Mouse (Mus musculus): Measurements from ENCODE around the gene Cpne2.

The Cpne2 gene

DNA sequence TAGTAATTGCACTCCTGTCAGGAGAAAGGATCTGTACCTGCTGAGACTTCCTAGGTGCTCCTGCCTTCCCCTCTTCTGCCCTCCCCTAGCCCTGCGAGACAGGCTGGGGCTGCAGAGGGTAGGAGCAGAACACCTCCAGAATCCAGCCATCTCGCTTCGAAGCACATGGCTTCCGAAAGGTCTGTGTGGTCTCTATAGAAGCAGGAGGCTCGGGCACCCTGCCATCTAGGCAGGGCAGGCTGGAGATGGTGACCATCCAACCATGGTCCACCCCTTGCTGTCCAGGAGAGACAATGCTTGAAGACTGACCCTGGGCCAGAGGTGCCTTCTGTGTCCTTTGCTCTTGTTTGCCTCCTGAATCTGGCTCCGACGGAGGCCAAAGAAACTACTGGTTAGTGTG is 2.8 kb downstream of the Cpne2 start:
- DNase-seq (ENCODE audit: extremely low spot score), result no peak

DNA sequence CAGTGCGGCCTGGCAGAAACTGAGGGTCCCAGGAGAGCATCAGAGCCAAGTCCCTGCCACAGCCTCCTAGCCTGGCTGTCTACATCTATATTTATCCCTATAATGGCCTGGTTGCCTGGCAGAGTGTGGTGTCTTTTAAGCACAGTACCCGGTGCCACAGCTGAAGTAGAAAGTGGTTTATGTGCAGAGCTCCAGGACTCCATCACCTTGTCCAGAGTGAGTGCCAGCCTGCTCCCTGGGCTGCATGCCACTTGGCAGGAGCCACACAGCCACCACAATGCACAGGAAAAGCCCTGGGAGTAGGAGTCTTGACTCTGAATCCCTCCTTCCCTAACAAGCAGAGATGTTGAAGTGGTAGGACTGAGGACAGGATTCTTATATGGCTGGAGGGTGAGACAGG is 4.7 kb downstream of the Cpne2 start:
- DNase-seq (ENCODE audit: extremely low spot score), result no peak

DNA sequence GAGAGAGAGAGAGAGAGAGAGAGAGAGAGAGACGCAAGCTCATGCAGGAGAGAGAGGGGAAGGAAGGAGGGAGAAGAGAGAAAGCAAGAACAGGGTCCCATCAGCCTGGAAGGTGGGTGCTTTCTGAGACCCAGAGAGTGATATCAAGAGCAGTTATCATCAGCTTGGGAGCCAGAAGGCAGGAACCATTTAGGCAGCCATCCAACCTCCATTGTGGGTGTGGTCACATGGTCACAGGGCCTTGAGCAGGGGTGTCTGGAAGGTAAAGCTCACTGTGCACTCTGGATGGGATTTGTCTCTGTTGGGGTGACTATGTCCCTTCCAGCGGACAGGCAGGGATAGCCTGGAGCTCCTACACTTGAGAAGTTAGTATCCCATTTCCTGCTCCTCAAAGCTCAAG is 7.2 kb downstream of the Cpne2 start:
- DNase-seq (ENCODE audit: extremely low spot score), result no peak

DNA sequence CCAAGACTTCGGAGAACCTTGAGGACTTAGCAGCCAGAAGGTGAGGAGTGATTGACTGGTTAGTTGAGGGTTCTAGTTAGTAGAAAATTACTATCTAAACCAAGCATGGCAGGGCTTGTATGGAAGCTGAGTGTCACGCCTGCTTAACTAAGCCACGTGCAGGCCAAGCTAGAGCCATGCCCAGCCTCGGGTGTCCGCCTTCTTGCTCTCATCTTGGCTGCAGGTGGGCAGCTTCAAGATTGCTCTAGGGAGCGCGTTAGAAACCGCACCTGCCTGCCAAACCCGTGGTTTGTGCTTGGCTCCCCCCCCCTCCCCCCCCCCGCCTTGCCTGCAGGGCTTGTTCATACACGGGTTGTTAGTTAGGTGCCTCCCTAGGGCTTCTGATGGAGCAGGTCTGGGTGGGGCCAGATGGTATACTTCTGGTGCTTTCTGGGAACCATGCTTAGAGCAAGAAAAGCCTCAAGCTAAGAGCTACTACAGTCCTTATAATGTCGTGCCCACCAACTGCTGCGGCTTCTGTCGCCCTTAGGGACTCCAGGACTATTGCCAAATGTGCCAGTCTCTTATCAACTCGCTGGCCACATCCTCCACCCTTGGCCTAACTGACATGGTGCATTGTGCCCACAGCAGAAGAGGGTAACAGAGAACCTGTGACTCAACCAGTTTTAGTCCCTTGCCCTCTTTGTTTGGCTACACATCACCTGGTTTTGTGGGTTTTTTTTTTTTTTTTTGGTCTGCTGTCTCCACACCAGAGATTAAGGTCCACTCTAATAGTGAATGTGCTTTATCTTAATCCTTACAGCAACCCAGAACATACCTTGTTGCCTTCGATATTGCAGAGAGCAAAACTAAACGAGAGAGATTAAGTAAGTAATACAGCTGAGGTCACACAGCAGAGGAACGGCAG is 8.4 kb downstream of the Cpne2 start:
- no peak for DNase-seq (ENCODE audit: extremely low spot score)

DNA sequence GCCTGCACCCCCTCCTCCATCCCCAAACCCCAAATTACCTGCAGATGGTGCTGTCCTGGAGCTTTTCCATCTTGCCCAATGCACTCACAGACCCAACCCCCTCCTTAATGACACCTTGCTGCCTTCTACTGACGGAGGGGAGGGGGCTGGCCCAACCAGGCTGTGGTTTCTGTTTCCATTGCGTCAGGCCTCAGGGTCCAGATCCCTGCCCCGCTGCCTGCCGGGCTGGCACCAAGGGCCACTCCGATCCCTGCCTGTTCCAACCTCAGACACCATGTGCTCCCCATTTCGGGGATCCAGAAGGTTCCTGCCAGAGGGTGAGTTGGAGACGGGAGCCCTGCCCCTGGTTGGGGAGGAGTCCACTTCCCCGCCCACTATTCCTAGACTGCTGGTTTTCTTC is 11.2 kb downstream of the Cpne2 start:
- no peak for DNase-seq (ENCODE audit: extremely low spot score)

DNA sequence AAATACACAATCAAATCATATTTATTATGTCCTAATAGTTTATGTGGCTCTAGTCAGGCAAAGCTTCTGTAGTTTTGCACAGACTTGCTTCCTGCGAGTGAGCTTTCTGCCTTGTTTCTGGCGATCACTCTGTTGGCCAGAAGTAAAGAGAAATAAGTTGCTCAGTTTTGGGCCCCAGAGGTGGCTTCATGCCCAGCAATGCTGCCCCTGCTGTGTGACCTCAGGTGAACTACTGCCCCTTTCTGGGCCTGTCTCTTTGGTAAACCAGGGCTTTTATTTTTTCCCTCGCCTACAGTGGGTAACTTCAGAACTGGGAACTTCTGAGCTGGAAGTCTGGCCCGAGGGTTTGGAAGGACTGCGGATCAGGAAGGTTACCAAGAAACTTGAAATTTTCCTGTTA is 16.3 kb downstream of the Cpne2 start:
- no peak for DNase-seq (ENCODE audit: extremely low spot score)

DNA sequence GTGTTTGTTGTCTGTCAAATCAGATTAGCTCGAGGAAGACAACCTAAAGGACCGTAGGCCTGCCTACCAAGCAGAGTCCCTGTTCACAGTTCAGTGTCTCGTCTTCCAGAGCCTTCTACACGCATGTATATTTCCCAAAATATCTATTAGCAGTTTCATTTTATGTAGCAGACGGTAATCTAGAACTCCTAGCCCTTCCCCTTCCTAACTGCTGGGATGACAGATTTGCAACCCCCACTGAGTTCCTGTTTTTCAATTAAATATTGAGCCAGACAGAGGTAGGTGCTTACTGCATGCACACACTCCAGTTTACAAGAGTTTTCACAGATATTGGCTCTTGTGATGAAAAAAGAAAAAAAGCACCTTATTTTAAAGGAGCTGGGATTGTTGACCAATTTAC is 16.7 kb downstream of the Cpne2 start:
- no peak for DNase-seq (ENCODE audit: extremely low spot score)

DNA sequence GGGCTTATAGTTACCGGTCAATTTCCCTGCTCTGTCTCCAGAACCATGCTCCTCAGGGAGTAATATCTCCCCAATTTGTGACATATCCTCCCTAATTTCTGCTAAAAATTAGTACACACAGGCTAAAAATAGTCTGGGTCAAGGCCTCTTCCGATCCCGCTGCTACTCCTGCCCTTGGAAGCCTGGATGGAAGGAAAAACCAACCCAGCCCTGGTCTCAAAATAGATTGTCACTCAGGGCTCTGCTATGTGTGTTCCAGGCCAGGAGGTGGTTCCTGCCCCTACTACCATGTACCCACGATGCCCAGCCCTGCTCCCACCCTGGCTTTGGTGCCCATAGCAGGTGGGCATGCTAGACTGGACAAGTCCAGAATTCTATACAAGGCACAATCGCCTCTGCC is 17.2 kb downstream of the Cpne2 start:
- DNase-seq (ENCODE audit: extremely low spot score), result no peak

DNA sequence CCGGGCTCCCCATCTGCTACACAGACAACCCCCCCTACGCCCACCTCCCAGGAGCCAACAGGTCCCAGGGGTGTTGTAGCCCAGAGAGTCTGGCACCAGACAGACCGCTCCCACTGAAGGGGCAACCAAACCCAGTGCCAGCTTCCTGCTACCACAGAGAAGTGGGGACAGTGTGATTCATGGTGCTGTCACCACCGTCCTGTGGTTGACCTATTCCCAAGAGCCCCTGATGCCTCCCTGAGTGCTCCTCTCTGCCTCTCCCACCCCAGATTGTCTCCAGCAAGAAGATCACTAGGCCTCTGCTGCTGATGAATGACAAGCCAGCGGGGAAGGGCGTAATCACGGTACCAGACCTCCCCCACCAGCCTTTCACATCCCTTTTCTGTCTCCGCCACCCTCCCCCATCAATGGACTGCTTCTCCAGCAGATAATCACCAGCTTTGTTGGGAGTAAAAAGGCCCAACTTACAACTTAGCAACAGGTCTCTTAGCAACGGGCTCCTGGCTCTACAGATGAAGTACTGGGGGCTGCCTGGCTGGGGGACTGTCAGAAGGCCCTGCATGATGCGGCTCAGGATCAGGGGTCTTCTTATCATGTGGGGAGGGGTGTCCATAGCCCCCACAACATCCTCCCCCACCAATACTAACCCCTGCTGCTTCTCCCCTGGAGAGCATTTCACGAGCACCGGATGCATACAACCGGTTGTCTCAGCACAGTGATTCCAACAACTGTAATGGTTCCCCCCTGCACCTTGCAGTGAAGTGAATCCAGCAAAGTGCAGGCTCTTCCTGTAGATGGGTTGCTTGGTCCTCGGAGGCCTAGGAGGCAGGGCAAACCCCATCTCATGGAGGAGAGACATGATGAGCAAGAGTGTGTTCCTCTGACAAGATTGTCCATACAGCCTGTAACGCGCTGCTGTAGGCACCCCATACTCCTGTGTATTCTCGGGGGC is 19.0 kb downstream of the Cpne2 start:
- peak; percentile 79 for DNase-seq (ENCODE audit: extremely low spot score)

DNA sequence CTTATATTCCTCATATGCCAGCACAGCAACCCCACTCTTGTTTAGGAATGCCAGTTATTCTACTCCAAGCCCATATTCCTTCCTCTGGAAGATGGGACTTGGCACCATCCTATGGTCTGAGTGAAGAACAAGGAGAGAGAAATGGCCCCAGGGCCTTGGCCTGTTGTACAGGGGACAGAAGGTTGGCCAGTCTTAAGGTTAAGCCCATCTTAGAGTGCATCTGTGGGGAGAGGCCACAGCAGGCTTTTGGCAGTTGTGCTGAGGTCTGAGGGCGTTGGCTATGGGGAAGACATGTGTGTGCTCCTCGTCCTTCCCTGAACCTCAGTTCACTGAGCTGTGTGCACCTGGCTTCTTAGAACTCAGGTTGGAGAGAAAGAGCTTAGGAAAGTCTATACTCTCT is 19.9 kb downstream of the Cpne2 start:
- DNase-seq (ENCODE audit: extremely low spot score), result no peak

DNA sequence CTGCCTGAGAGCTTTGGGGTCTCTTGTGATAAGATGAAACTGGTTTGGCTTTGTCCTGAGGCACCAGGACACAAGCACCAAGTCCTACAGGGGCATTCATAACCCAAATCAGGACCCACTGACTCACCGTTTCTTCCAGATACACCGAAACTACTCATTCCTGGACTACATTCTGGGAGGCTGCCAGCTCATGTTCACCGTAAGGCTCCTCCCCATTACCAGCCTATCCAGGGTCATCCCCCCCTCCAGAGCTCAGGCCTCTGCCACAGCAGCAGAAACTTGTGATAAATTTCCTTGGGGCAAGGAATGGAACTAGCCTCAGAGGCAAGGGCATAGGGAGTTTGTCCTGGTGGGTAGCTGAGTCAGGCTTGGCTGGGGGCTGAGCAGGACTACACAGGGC is 24.5 kb downstream of the Cpne2 start:
- DNase-seq (ENCODE audit: extremely low spot score), result no peak

DNA sequence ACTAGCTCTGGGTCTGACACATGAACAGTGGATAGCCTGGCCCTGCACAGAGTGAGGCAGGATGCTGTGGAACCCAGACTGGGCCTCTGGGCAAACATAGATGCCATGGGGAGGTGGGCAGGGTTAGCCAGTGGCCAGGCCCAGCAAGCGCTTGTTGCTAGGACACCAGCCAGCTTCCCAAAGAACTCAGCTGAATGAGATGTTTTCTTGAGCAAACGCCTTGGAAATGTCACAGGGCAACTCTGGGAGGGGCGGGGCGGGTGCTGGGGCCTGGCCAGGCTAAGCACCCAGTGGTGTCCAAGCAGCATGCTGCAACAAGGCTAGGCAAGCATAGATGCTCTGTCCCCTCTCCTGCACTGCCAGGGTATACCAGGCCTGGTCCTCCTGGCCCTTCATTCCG is 28.5 kb downstream of the Cpne2 start:
- peak; percentile 22 for DNase-seq (ENCODE audit: extremely low spot score)

DNA sequence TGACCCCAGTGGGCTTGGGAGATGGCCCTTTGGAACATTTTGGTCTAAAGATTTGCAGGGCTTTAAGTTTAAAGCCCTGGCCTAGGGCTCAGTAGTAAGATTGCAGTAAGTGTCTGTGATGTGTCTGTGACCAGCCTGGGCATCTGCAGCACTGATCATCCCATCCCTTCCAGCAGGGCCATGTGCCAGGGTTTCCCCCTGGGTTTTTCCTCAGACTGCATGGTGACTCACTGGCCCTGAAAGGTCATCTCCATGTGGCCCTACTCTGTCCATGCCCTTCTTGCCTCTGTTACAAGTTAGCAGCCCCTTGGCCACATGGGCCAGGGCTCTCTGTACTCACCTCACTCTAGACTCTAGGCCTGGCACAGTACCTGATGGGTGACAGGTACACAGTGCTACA is 31.6 kb downstream of the Cpne2 start:
- DNase-seq (ENCODE audit: extremely low spot score), result no peak

DNA sequence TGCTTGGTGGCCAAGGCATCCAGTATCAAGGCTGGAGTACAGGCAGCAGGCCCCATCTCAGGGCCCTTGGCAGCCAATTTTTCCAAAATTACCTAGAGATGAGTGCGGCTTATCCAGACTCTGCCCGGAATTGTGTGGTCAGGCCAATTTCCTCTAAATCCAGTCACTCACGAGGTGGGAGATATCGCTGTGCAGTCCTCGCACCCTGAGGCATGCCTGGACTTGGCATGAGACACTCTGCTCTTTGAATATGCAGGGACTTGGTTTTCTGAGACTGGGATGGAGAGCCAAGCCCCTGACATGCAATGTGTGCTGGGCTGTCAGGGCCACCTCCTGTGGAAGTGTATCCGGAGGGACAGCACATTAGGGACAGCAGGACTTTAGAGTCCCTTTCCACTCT is 33.2 kb downstream of the Cpne2 start:
- no peak for DNase-seq (ENCODE audit: extremely low spot score)

DNA sequence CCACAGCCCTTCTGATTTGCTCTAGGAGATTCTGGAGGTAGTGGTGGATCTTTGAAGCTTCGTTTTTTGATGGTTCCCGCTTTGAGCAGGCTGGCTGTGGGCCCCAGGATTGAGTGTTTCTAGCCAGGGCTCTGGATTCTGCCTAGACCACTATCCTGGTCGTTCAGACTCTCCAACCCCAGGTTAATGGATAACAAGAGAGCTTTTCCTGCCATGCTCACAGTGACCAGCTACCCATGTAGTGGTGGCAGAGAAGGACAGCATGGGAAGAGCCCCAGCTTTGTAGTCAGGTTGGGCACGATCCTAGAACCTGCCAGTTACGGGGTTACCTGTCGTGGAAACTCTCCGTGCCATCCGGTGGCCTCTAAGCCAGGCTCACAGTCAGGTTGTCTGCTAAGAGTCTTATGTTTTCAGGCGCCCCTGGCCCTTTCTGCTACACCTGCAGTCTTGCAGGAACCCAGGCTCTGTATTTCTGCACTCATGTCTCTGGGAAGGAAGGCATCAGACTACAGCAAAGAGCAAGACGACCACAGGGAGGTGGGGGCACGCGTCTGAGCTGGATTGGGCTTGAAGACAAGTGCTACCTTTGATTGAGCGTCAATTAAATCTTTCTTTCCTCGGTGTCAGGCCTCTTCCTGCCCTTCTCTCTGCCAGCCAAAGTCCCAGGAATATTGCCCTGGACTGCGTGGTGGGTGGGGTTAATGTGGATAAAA is 33.8 kb downstream of the Cpne2 start:
- no peak for DNase-seq (ENCODE audit: extremely low spot score)

DNA sequence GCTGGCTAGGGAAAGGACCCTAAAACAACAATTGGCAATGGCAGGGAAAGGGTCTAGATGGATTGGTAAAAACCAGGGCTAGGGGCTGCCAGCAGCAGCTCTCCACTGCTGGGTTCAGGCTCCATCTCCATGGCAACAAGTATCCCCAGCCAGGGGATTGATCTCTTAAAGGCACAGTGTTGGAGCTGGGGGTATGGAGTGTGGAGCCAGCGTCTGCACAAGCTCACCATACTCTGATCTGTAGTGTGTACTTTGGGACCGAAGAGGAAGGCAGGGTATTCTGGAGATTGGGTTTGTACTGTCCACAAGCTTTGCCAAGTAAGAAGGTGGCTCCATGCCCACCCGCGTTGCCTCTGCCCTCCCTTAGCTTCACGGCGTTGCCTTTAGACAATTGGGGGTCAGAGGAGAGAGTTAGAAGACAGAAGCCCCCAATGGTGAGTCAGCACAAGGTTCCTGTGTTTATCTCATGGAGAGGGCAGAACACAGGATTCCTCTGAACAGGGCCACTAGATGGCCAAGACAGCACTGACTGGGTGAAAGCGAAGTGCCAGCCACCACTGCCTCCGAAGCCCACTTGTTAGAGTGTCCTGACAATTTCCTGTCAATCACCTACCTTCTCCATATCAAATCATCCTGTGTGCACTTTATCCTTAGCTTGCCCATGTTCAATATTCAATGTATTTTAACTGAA is 34.5 kb downstream of the Cpne2 start:
- peak; percentile 33 for DNase-seq (ENCODE audit: extremely low spot score)

DNA sequence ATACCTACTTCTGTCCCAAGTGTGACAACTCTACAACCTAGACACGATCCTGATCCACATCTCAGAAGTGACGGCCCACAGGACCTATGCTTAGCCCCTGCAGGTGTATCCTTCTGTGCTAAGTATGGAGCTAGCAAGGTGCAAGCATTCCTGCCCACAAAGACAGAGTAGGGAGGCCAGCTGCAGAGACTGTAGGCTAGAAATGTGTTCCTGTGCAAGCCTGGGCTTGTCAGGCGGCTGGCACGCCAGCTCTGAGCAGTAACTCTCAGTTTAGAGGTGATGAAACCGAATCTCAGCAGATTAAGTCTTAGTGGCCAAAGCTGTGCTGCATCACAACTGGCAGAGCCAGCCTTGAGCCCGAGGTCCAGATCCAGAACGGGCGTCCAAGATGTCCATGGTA is 35.3 kb downstream of the Cpne2 start:
- DNase-seq (ENCODE audit: extremely low spot score), result no peak

DNA sequence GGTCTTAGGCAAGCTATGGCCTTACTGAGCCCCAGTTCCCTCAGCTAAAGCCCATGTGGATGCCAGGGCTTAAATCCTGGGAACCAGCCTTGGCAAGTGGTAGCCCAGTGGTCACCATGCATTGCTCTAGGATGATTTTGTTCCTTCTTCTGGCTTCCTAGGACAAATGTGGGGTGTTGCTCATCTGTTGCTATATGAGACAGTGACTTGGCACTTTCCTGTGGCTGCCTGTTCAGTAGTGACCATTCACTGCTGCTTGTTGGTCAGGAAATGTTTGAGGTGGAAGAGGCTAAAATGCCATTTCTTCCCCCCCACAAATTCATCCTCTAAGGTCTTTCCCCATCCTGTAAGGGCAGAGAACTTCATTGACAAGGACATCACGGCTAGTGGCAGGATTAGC is 36.6 kb downstream of the Cpne2 start:
- no peak for DNase-seq (ENCODE audit: extremely low spot score)

DNA sequence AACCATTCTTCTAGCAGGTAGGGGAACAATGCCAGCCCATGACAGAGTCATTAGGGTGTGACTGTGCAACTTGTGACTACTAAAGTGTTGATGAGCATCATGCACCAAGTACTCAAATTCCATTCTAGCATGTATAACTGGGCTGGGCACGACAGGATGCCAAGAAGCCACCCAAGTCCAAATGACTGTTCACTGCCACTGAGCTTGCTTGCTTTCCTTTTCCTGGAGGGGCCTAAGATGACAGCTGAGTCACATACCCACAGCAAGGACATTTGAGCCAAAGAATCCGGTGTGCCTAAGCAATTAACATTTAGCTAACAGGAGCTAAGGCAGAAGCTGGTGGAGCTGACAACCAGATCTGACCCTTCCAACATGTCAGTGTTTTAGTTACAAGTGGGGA is 39.1 kb downstream of the Cpne2 start:
- DNase-seq (ENCODE audit: extremely low spot score), result no peak

DNA sequence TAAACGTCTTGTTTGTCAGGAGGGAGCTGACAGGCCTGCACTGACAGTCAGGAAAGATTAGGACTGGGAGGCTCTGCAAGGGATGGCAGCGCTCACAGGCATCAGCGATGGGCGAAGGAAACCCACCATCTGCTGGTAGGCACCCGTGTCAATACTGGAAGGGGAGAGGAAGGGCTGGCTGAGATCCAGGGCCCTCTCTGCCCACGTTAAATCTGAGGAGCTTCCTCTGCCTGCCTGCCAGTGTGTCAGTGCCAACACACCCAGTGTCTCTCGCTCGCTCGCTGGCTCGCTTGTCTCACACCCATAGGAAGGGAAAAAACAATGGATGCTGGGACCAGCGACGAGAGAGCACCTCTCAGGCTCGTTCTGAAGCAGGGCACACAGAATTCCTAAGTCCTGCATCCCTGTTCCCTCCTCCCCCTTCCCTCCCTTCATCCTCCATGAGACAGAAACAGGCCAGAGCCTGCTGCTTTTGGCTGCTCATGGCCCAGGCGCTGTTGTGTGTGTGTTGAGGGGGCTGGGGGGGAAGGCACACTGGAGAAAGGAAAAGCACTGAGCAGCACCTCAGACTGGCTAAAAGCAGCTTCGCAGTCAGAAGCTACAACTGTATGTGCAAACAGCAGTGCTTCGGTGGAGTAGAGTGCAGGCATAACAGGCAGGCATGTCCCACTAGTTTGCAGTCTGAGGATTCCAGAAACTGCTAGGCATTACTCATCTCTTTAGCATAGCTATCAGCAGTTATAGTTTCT is 41.5 kb downstream of the Cpne2 start:
- DNase-seq (ENCODE audit: extremely low spot score), result no peak

DNA sequence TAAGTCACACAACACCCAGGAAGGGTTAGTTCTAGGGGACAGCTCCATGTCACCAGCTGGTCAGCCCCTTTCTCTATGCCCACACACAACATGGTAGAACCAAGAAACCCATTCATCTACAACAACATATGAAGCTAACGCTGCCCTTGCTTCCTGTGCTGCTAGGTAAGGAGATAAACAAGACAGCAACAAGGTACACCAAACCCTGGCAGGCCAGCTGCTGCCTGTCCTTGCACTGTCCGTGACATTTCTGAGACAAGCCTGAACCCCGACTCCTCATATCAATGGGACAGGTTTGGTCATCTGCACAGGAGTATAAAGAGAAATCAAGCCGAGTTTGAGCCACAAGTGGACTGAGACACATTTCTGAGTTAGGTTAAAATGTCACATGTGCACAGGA is 42.4 kb downstream of the Cpne2 start:
- DNase-seq (ENCODE audit: extremely low spot score), result no peak

Measured in embryo, embryonic 9.5 days (tissue).